Mouse (Mus musculus): ENCODE measurements around the gene Tespa1.
A peak's percentile ranks its signal among the peaks of the same experiment; 100 is the strongest.
"Not testable (repeated sequence)": the region's sequence is repeated elsewhere in the genome, so short reads cannot be mapped to it uniquely, and the experiment has no call there.

The Tespa1 gene

DNA sequence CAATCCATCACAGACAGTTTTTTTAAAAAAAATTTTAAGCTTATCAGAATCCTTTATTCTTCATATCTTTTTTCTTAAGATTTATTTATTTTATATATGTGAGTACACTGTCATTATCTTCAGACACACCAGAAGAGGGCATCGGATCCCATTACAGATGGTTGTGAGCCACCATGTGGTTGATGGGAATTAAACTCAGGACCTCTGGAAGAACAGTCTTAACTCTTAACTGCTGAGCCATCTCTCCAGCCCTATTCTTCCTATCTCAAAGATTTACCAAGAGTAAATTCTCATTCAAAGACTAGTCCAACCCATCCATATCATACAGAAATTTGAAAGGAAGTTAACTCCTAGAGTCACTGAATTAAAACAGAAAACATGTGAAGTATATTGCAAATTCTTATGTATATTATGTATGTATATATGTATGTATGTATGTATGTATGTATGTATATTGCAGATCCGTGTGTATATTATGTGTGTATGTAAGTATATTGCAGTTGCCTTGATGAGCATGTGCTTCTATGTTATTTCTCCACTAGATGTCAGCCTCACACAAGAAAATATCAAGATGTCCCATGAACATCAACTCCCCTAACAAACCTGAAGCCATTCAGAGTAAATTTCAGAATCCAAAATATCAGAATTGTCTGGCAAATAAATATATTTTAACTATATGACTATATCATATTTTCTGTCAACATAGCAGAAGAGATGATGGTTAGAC is 40.9 kb downstream of the Tespa1 start:
- DNase-seq (ENCODE audit: low read depth, low spot score), result peak; percentile 46

- no peak for DNase-seq (ENCODE audit: low read depth, low spot score)
These were observed 42.1 kb downstream of the Tespa1 start for GRCm38 (mm10) chr10:130364766-130365165.

GRCm38 (mm10) chr10:130368384-130368783 is 45.7 kb downstream of the Tespa1 start:
- no peak for DNase-seq (ENCODE audit: low read depth, low spot score)

GRCm38 (mm10) chr10:130370005-130370682 is 47.5 kb downstream of the Tespa1 start:
- DNase-seq (ENCODE audit: low read depth, low spot score), result no peak

- DNase-seq (ENCODE audit: low read depth, low spot score), result no peak
These were observed 49.0 kb downstream of the Tespa1 start for GRCm38 (mm10) chr10:130371644-130372043.

- no peak for DNase-seq (ENCODE audit: low read depth, low spot score)
These were observed 50.0 kb downstream of the Tespa1 start for GRCm38 (mm10) chr10:130372491-130373173.

DNA sequence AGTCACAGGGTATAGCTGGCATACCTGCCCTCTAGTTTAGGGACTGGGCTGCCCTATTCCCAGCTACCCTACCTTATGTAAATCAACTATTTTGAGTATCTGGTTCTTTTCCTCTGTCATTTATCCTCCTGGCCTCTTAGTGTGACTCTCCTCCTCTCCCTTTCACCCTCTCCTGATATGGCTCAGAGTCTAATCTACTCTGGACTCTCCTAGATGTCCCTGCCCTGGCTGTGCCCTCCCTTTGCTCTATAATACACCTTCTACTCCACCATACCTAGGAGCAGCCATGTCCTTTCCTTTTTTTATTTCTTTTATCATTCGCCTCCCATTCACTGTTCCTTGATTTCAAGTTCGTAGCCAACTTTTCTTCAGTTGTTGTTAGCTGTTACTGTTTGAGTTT is 52.5 kb downstream of the Tespa1 start:
- no peak for DNase-seq (ENCODE audit: low read depth, low spot score)

DNA sequence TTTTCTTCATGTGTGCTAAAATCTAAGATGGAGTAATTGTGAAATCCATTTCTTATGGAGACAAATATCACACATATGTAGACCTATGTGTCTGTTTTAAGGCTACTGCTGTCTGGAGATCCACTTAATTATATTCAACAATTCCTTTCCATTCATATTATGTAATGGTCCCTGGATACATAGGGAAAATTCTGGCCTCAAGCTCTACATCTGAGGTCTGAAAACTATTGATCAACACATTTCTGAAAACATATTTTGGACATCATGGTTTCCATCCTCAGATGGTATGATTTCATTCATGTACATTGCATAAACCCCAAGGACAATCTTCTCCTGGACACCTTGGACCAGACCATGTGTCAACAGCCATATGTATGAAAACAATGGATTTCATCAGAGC is 71.6 kb downstream of the Tespa1 start, which contains the start of gene Vmn2r84:
TSS of gene Vmn2r84 (minus strand) at position 101 of the 400 bp plus-strand sequence.
- DNase-seq (ENCODE audit: low read depth, low spot score), result no peak

DNA sequence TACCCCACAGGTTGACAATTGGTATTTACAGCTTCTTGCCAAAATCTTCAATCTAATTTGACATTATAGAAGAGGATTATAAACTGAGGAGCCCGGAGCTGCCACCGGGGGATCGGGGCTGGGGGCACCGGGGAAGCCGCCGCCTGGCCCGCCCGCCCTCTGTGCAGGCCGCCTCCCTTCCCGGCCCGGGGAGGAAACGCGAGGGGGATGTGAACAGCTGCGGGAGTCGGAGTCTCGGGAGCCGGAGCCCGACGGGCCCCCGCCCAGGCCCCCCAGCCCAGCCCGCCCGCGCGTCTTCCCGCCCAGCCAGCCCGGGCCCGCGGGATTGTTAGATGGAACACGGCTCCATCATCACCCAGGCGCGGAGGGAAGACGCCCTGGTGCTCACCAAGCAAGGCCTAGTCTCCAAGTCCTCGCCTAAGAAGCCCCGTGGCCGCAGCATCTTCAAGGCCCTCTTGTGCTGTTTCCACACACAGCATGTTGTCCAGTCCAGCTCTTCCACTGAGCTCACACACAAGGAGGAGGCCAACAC is 89.6 kb downstream of the Tespa1 start:
- DNase-seq (ENCODE audit: low read depth, low spot score), result not testable (repeated sequence)

Measured in brain, embryonic 18.5 days (tissue).